Mouse (Mus musculus): ENCODE data around the gene Ddx46. TPM values are rescaled to one million over a fixed set of nuclear protein-coding genes. Genes with fewer than 3 reads are reported as not detected.

The Ddx46 gene
- polyA plus RNA-seq, 1 experiment: 13.0 TPM

- Histone ChIP-seq H3K27ac (ENCODE audit: insufficient read depth, low read depth, low read length) (no peak overlapping the region), H3K4me3 (ENCODE audit: insufficient read depth, low read depth, low read length) (no peak overlapping the region), H3K27me3 (replicated peaks; ENCODE audit: control insufficient read depth, insufficient read depth, low read length) (no peaks in the 10 kb centered on the region), H3K4me1 (ENCODE audit: control insufficient read depth, insufficient read depth, low read length) (0 out of 2 replicates have a peak, but pooled peaks cover under 1% of the 10 kb centered on the region), H3K36me3 (ENCODE audit: control insufficient read depth, insufficient read depth, low read length) (peaks cover 2% of the 10 kb centered on the region)
- 59% methylated on average over 8 of the region's 8 CpGs for WGBS
- TF ChIP-seq POLR2A (IDR thresholded peaks at IDR 0.05; ENCODE audit: low read depth, low read length): no peak
- TF ChIP-seq CTCF (conservative IDR thresholded peaks at IDR 0.05; ENCODE audit: insufficient read depth, insufficient read length, low read depth, low read length): no peak
- no peak for DNase-seq
Measured at GRCm38 (mm10) chr13:55677364-55677763, 42.5 kb downstream of the Ddx46 start.

- peak; percentile 80 for DNase-seq
- WGBS: 60% methylated on average over 9 of the region's 9 CpGs
- Histone ChIP-seq H3K36me3 (ENCODE audit: control insufficient read depth, insufficient read depth, low read length) (no peaks in the 10 kb centered on the region; the same call in 1 of the 2 replicates), H3K4me3 (ENCODE audit: insufficient read depth, low read depth, low read length) (no peak overlapping the region), H3K4me1 (ENCODE audit: control insufficient read depth, insufficient read depth, low read length) (peaks cover 2% of the 10 kb centered on the region; the same call in 1 of the 2 replicates), H3K27me3 (replicated peaks; ENCODE audit: control insufficient read depth, insufficient read depth, low read length) (no peaks in the 10 kb centered on the region), H3K27ac (ENCODE audit: insufficient read depth, low read depth, low read length) (peak overlapping the region; percentile 25; the same call in 1 of the 2 replicates)
- no peak for TF ChIP-seq POLR2A (IDR thresholded peaks at IDR 0.05; ENCODE audit: low read depth, low read length)
- TF ChIP-seq CTCF (conservative IDR thresholded peaks at IDR 0.05; ENCODE audit: insufficient read depth, insufficient read length, low read depth, low read length): no peak
Measured at GRCm38 (mm10) chr13:55682201-55682600, 47.4 kb downstream of the Ddx46 start.

GRCm38 (mm10) chr13:55683581-55683980 is 48.8 kb downstream of the Ddx46 start:
- peaks cover 2% of the 10 kb centered on the region; the same call in 1 of the 2 replicates for H3K4me1 ChIP-seq (ENCODE audit: control insufficient read depth, insufficient read depth, low read length)
- no peak for DNase-seq
- TF ChIP-seq POLR2A (IDR thresholded peaks at IDR 0.05; ENCODE audit: low read depth, low read length) (no peak), CTCF (conservative IDR thresholded peaks at IDR 0.05; ENCODE audit: insufficient read depth, insufficient read length, low read depth, low read length) (no peak)

DNA sequence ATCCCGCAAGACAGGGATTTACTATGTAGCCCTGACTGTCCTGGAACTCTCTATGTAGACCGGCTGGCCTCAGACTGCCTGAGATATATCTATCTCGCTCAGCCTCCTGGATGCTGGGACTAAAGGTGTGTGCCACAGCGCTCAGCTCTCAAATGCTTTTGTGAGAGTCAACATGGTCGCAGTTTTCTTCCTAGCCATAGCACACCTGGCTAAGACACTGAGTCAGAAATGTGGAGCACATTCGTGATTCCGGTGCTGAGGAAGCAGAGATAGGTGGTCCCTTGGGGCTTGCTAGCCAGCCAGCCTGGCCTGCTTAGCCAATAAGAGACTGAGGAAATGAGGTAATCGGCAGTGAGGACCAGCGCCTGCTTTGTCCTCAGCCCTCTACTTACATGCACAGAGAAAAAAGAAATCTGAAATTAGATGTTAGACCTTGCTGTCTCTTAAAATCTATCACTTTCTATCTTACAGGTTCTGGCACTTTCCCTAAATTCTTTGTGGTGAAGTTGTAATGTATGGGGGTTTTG is 51.3 kb downstream of the Ddx46 start:
- Histone ChIP-seq H3K36me3 (ENCODE audit: control insufficient read depth, insufficient read depth, low read length) (no peaks in the 10 kb centered on the region), H3K4me3 (ENCODE audit: insufficient read depth, low read depth, low read length) (no peak overlapping the region), H3K4me1 (ENCODE audit: control insufficient read depth, insufficient read depth, low read length) (peaks cover 2% of the 10 kb centered on the region; the same call in 1 of the 2 replicates), H3K27me3 (replicated peaks; ENCODE audit: control insufficient read depth, insufficient read depth, low read length) (no peaks in the 10 kb centered on the region), H3K27ac (ENCODE audit: insufficient read depth, low read depth, low read length) (no peak overlapping the region)
- no peak for DNase-seq
- TF ChIP-seq CTCF (conservative IDR thresholded peaks at IDR 0.05; ENCODE audit: insufficient read depth, insufficient read length, low read depth, low read length) (no peak), POLR2A (IDR thresholded peaks at IDR 0.05; ENCODE audit: low read depth, low read length) (no peak)
- 78% methylated on average over 9 of the region's 9 CpGs for WGBS

More at GRCm38 (mm10) chr13:55683581-55683980, 48.8 kb downstream of the Ddx46 start:
- H3K36me3 ChIP-seq (ENCODE audit: control insufficient read depth, insufficient read depth, low read length): no peaks in the 10 kb centered on the region; the same call in 1 of the 2 replicates
- no peak overlapping the region for H3K27ac ChIP-seq (ENCODE audit: insufficient read depth, low read depth, low read length)
- H3K4me3 ChIP-seq (ENCODE audit: insufficient read depth, low read depth, low read length): no peak overlapping the region
- no peaks in the 10 kb centered on the region for H3K27me3 ChIP-seq (replicated peaks; ENCODE audit: control insufficient read depth, insufficient read depth, low read length)
- 89% methylated on average over 3 of the region's 3 CpGs for WGBS

DNA sequence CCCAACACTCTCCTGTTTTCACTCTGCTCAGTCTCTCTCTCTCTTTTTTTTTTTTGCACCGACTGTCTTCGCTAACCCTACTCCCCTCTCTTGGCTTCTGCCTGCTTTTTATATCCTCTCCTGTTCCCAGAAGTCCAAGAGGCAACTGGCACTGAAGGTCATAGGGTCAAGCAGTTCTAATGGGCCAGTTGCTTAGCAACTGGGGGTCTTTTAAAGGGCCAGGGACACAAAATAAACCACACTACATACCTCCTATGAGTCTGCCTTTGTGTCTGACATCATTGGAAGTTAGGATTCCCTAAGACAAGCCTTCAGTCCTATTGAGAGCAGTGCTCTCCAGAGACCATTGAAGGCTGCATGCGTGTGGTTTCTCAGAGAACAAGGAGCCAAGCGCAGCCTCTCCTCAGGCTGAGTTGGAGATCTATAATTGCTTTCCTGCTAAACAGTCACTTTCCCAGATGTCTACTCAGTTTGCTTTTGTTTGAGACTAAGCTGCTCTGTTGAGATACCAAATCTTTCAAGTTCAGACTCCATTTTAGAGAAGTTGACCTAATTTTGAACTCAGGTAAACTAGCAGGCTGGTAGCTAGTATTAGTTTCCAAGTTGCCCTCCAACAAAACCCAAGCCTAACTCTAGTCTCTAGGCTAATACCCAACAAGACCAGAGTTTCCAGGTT is 53.2 kb downstream of the Ddx46 start:
- Histone ChIP-seq H3K36me3 (ENCODE audit: control insufficient read depth, insufficient read depth, low read length) (no peaks in the 10 kb centered on the region), H3K27ac (ENCODE audit: insufficient read depth, low read depth, low read length) (no peak overlapping the region), H3K4me3 (ENCODE audit: insufficient read depth, low read depth, low read length) (no peak overlapping the region), H3K4me1 (ENCODE audit: control insufficient read depth, insufficient read depth, low read length) (no peaks in the 10 kb centered on the region; the same call in 1 of the 2 replicates), H3K27me3 (replicated peaks; ENCODE audit: control insufficient read depth, insufficient read depth, low read length) (no peaks in the 10 kb centered on the region)
- no peak for DNase-seq
- TF ChIP-seq CTCF (conservative IDR thresholded peaks at IDR 0.05; ENCODE audit: insufficient read depth, insufficient read length, low read depth, low read length) (no peak), POLR2A (IDR thresholded peaks at IDR 0.05; ENCODE audit: low read depth, low read length) (no peak)
- 55% methylated on average over 4 of the region's 4 CpGs for WGBS

DNA sequence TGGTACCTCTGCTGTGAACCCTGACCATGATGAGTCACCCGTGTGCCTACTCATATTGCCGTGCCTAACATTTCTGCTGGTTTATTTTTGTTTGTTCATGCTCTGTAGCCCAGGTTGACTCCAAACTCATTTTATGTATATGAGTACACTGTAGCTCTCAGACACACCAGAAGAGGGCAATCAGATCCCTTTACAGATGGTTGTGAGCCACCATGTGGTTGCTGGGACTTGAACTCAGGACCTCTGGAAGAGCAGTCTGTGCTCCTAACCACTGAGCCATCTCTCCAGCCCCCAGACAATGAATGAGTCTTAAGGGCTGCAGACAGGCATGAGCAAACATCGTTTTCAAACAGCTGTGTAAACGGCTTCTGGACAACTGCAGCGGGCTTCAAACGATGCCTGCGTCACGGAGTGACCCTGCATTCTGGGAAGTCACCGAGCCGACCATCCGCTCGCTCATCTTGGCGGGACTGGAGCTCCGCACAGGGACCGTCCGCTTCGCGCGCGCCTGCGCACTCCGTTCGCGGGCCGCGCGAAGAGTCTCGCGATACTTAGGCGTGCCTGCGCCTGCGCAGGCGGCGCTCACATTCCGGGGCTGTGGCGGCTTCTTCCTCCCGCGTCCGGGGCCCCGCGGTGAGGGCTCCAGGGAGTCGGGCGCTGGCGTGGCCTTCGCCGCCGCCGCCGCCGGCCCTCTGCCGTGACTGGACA is 57.9 kb downstream of the Ddx46 start, which contains the start of gene B230219D22Rik:
Gene B230219D22Rik (plus strand): TSS at position 590 of the 708 bp plus-strand sequence.
- Histone ChIP-seq H3K27ac (ENCODE audit: insufficient read depth, low read depth, low read length) (peak within 1 kb of the TSS; percentile 82), H3K4me1 (ENCODE audit: control insufficient read depth, insufficient read depth, low read length) (peaks cover 11% of the 10 kb centered on the region; the same call in 1 of the 2 replicates), H3K36me3 (ENCODE audit: control insufficient read depth, insufficient read depth, low read length) (no peaks in the 10 kb centered on the region), H3K4me3 (ENCODE audit: insufficient read depth, low read depth, low read length) (peak within 1 kb of the TSS; percentile 95), H3K27me3 (replicated peaks; ENCODE audit: control insufficient read depth, insufficient read depth, low read length) (no peaks in the 10 kb centered on the region)
- peak; percentile 94 for DNase-seq
- TF ChIP-seq CTCF (conservative IDR thresholded peaks at IDR 0.05; ENCODE audit: insufficient read depth, insufficient read length, low read depth, low read length): no peak
- peak; percentile 96 for TF ChIP-seq POLR2A (IDR thresholded peaks at IDR 0.05; ENCODE audit: low read depth, low read length)
- 1% methylated on average over 51 of the region's 51 CpGs for WGBS

Data from kidney, adult 2 months (tissue).